Mouse (Mus musculus) liver, postnatal 0 days (tissue): ENCODE measurements around the gene Crygn.

Experiments used
- CTCF ChIP-seq: sonication (generic); IDR thresholded peaks from 2 replicates; pipeline ENCODE4 v1.5.1; 2016; ENCODE audit warnings: antibody characterized with exemption, low read depth
- EP300 ChIP-seq: IDR thresholded peaks from 2 replicates; pipeline ENCODE4 v1.6.1; 2016; ENCODE audit warnings: antibody characterized with exemption, low read depth, mild to moderate bottlenecking

GRCm38 (mm10) chr5:24738517-24738916 lies 19.3 kb downstream of the Crygn start:
- no peak for TF ChIP-seq CTCF
- no peak for TF ChIP-seq EP300
